Mouse (Mus musculus): ENCODE data around the gene St5.

GRCm38 (mm10) chr7:109533129-109533528 is 170.3 kb downstream of the St5 start:
- TF ChIP-seq POLR2A (IDR thresholded peaks at IDR 0.05; ENCODE audit: low read depth, low read length) (no peak), CTCF (IDR thresholded peaks at IDR 0.05; ENCODE audit: borderline replicate concordance, insufficient read depth, low read length) (no peak)
